Mouse (Mus musculus): ENCODE data around the gene Bap1. TPM values are rescaled to one million over a fixed set of nuclear protein-coding genes. Genes with fewer than 3 reads are reported as not detected.

Bap1 gene
- 100 and 129 TPM in 2 replicates for polyA plus RNA-seq (2012)

DNA sequence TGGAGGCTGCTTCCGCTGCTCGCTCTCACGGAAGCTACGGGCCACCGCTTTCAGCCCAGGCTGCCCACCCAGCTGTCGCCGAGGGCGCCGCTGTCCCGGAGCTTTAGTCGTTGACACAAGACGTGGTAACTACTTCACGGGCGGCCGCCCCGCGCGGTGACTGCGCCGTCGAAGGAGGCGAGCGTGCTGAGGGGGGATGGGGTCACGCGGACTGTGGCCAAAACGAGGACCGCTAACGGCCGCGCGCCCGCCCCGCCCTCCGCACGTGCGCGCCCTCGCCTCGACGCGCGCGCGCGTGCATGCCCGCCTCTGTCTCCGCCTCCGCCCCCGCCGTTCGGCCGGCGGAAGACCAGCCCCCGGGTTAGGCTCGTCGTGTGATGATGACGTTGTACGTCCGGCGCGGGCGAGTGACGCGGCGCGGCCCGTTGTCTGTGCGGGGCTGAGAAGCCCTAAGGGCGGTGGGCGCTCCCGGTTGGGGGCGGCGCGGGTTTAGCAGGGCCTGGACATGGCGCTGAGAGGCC is at the start of gene Bap1, which contains the start of gene Phf7:
Bap1 (plus strand) TSS at position 367 of the 521 bp plus-strand sequence.
Phf7 (minus strand) TSS at position 234 of the 521 bp plus-strand sequence.

DNA sequence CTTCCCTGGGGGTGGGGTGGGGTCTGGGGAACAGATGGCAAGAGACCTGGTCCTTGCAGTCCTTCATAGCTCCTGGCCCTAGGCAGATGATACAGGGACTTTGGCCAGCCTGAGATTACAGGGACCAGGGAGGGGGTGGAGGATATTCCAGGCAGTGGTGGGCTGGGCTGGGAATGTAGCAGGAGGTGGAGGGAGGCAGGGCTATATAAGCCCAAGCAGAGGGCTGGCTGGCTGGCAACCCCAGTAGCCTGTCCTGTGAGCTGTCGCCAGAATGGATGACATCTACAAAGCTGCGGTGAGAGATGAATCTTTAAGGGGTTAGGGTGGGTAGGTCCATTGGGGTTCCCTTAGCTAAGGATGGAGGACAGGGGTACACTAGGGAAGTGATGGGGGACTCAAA is 43.2 kb upstream of the Bap1 start, which contains the start of gene Tnnc1:
Tnnc1 (plus strand) TSS at position 229 of the 400 bp plus-strand sequence.

GRCm38 (mm10) chr14:31216846-31217245 is 34.4 kb upstream of the Bap1 start, which contains the start of gene Nisch:
Gene Nisch (minus strand): TSS chr14:31216946.

GRCm38 (mm10) chr14:31217666-31218065 is 33.6 kb upstream of the Bap1 start, which contains the start of gene Sema3g:
Gene Sema3g (plus strand): TSS chr14:31217860.

Other genes with a start within 250 kb of the Bap1 start
- 21.1 and 23.1 TPM in 2 replicates for gene Spcs1, start 249.8 kb upstream of the Bap1 start, polyA plus RNA-seq (2012)
- gene Pbrm1, start 232.3 kb upstream of the Bap1 start, polyA plus RNA-seq (2012) = 8.0 and 8.9 TPM in 2 replicates
- 25.0 and 35.7 TPM in 2 replicates for gene Gnl3, start 232.3 kb upstream of the Bap1 start, polyA plus RNA-seq (2012)
- gene Smim4, start 122.5 kb upstream of the Bap1 start, polyA plus RNA-seq (2012) = 56.0 TPM in 2 replicates
- 154 and 193 TPM in 2 replicates for gene Nt5dc2, start 120.4 kb upstream of the Bap1 start, polyA plus RNA-seq (2012)
- gene Stab1, start 82.8 kb upstream of the Bap1 start, polyA plus RNA-seq (2012) = 0.70 and 0.91 TPM in 2 replicates
- 0.22 and 1.1 TPM in 2 replicates for gene Tnnc1, start 43.1 kb upstream of the Bap1 start, polyA plus RNA-seq (2012)
- 224 and 288 TPM in 2 replicates for gene Nisch, start 34.5 kb upstream of the Bap1 start, polyA plus RNA-seq (2012)
- 0.11 and 0.21 TPM in 2 replicates for gene Sema3g, start 33.6 kb upstream of the Bap1 start, polyA plus RNA-seq (2012)
- 4.1 and 4.2 TPM in 2 replicates for gene Phf7, start 133 bp upstream of the Bap1 start, polyA plus RNA-seq (2012)
- 0.05 and 0.12 TPM in 2 replicates for gene Dnah1, start 72.4 kb downstream of the Bap1 start, polyA plus RNA-seq (2012)
- gene Capn7, start 85.2 kb downstream of the Bap1 start, polyA plus RNA-seq (2012) = 6.5 and 8.4 TPM in 2 replicates
- gene Sh3bp5, start 184.6 kb downstream of the Bap1 start, polyA plus RNA-seq (2012) = 8.4 and 10.5 TPM in 2 replicates
- gene Eaf1, start 242.9 kb downstream of the Bap1 start, polyA plus RNA-seq (2012) = 190 and 197 TPM in 2 replicates
- 4.2 TPM in 2 replicates for gene Mettl6, start 243.6 kb downstream of the Bap1 start, polyA plus RNA-seq (2012)